Mouse (Mus musculus): ENCODE data around the gene Gabrb1.
"Not testable (repeated sequence)": the region's sequence is repeated elsewhere in the genome, so short reads cannot be mapped to it uniquely, and the experiment has no call there.

Gabrb1 gene

DNA sequence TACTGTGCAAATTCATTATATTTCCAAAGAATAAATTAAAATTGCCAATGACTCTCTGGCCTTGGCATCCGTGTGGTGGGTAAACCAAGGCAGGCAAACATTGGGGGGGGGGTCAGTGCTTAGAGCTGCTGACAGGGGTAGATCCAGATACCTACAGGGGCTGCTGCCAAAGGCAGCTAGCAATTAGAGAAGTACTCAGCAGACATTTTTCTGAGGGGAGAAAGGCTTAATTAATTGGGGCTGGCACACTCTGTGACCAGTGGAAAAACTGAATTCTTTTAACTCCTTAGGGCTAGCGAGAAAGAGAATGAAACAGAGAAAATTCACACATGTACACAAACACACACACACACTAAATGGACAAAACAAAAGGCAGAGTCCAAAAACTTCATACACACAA, 388.3 kb downstream of the Gabrb1 start:
- DNase-seq = no peak

DNA sequence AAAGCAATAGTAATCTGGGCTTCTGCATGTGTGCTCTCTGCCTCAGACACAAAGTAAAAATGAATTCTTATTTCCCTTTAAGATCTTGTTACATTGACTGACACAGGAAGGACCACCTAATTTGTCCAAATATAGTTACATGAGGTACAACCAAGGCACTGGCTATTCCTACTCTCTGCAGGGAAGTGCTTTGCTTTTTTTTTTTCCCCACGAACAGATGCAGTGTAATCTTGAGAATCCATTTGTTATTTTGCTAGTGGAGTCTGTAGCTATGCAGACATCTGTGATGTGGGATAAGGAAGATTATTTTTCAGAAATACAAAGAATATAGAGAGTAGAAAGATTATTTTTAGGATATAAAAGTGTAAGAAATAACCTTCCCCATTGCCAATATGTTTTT, 406.2 kb downstream of the Gabrb1 start:
- no peak for DNase-seq

DNA sequence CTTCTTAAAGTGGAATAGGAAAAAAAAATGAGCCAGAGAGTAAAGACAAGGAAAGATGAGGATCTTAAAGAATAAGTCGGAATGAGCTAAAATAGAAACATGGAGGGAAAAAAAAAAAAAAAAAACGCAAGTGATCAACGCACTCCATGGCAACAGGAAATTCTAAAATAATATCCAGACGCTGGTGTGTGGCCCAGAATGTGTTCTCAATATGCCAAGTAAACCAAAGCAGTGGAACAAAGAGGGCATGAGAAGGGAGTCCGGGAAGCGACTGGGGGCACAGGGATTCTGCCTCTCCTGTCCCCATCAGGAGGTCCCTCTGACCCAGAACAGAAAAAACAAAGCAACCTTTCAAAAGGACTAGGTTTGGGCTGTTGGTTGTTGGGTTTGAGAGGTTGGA, 410.9 kb downstream of the Gabrb1 start:
- no peak for DNase-seq

- not testable (repeated sequence) for DNase-seq
Measured at GRCm38 (mm10) chr5:72069398-72069797, 411.5 kb downstream of the Gabrb1 start.

DNA sequence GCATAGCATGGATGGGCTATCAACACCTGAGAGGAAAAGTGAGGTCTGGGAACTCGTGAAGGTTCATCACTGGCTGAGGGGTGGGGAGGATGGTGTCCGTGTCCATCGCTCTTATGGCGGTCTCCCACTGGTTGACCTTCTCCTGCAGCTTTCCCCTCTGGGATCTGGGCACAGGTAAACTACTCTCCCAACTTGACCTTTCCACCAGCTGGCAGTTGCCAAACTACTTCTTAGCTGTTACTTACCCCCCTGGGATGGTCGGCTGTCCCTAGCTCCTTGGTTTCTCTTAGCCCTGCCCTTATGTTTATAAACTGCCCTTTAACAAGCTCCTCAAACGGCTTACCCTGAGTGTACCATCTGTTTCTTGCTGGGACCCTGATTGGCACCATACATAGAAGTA, 418.9 kb downstream of the Gabrb1 start:
- no peak for DNase-seq

DNA sequence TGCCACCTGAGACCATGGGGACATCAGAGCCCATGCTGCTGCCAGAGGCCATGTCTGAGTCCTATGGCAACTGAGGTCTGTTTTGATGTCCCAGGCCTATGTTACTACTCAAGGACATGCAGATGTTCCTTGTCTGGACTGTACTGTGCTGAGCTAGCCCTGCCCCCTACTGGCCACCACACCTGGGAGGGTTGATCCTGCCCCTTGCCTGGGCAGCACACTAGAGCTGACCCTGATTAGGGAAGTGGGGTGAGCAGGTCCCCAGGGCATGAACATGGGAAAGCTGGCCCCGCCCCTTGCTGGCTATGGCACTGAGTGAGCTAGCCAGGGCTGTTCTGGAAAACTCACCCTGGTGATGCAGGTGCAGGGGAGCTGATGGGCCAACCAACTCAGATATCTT, 428.6 kb downstream of the Gabrb1 start:
- DNase-seq = no peak

- no peak for DNase-seq
Measured at GRCm38 (mm10) chr5:72094582-72094981, 436.7 kb downstream of the Gabrb1 start.

GRCm38 (mm10) chr5:72095015-72095414, 437.1 kb downstream of the Gabrb1 start:
- no peak for DNase-seq

GRCm38 (mm10) chr5:72104274-72104921, 446.5 kb downstream of the Gabrb1 start:
- DNase-seq = no peak

GRCm38 (mm10) chr5:72122414-72123037, 464.6 kb downstream of the Gabrb1 start:
- DNase-seq = no peak

- no peak for DNase-seq
Measured at GRCm38 (mm10) chr5:72126681-72127080, 468.8 kb downstream of the Gabrb1 start.

- DNase-seq = no peak
Measured at GRCm38 (mm10) chr5:72133906-72134305, 476.0 kb downstream of the Gabrb1 start.

DNA sequence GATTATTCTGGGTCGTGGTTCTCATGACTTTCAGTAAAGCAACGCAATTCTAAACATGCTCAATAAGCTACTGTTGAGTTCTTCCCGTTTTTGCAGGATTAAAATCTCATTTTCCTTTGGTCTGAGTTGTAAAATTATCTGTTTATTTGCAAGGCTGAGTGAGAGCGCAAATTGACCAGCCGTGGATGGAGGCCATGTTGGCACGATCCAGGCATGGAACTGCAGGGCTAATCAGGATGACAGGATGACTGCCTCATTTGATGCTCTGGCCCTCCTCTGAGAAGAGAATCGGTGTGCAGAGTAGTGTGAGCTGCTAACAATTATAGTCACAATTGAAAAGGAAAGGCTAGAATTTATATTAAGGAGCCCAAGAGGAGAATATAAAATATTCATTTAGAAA, 480.3 kb downstream of the Gabrb1 start:
- no peak for DNase-seq

DNA sequence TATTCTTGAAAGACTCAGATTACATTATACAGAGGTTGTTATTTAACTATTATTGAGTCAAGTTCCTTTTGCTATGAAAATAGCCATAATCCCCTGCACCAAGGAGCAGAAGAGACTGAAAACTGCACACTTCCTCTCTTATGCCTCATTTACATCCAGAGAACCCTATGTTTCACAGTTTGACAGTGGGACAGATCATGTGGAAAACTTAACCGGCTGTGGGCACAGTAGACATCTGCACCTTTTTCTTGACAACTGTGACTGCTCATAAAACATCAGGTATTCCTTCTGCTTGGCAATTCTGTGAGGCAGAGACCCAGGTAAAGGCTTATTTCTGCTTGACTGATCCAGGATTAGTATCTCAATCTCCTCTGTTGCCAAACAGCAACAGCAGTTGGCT, 481.7 kb downstream of the Gabrb1 start:
- DNase-seq = no peak

DNA sequence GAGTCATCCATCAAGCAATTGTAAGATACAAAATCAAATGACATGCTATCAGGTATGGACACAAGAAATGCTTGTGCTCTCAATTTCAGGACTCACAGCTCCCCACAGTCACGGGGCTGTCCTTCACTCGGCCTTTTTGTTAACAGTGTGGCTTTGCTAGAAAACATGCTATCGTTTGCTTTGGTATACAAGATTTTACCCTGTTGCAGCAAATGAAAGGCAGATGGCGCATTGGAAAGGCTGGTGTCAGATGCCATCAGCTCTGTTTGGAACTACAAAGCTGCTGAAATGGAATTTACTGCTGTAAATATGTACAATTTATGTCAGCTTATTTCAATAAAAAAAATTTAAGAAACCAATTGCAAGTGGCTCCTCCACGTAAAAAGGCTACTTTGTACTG, 490.8 kb downstream of the Gabrb1 start:
- no peak for DNase-seq

DNA sequence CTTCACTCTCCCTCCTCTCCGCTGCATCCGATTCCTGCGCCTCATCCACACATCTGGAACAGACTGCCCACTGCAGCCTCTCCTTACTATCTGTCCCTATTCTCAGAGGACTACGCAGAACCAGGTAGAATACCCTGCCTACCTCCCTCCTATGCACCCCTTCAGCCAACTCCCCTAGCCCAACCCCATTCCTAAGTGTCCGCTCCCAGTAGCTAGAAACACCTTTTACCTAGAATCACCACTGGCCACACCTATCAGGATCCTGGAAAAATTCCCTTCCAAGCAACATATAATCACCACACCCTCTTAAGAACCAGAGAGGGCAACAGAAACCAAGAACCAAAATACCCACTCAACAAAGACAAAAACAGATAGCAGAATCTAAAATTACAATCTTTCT, 493.0 kb downstream of the Gabrb1 start:
- DNase-seq = no peak

GRCm38 (mm10) chr5:72155686-72156085, 497.8 kb downstream of the Gabrb1 start:
- not testable (repeated sequence) for DNase-seq

DNA sequence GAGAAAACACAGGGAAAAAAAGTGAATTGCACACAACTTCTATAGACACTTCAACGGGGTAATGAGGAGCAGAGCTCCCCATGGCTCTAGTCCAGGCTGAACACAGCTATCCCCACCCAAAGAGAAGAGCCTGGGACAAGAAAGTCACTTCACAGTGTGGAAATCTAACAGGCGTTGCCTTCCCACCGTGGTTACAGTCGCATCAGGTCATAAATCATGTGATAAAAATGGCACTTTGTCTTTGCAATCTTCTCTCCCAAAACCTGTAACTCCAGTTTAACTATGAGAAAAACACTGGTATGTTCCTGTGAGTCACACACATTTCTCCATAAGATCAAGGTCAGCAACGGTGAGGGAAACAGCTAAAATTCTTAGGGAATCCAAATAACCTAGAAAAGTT, 498.7 kb downstream of the Gabrb1 start:
- no peak for DNase-seq

GRCm38 (mm10) chr5:72158667-72159066, 500.8 kb downstream of the Gabrb1 start:
- DNase-seq = no peak

GRCm38 (mm10) chr5:72159537-72159936, 501.6 kb downstream of the Gabrb1 start:
- no peak for DNase-seq

- DNase-seq = no peak
Measured at GRCm38 (mm10) chr5:72160781-72161485, 503.0 kb downstream of the Gabrb1 start.

DNA sequence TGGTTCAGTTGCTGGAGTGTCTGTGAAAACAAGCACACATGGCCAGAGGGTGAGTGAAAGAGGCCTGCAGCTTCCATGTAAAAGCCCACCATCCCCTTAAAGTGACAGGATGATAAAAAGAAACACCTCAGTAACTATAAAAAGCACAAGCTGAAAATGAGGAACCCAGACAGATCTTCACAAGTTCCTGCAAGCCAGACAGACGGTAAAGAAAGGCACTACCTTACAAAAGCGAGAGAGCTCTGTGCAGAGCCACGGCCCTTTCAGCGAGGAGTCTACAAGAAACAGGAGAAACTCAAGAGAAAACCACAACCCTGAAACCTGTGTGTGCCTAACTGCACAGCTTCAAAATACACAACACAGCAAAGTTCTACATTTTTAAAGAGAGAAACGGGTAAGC, 504.9 kb downstream of the Gabrb1 start:
- no peak for DNase-seq

DNA sequence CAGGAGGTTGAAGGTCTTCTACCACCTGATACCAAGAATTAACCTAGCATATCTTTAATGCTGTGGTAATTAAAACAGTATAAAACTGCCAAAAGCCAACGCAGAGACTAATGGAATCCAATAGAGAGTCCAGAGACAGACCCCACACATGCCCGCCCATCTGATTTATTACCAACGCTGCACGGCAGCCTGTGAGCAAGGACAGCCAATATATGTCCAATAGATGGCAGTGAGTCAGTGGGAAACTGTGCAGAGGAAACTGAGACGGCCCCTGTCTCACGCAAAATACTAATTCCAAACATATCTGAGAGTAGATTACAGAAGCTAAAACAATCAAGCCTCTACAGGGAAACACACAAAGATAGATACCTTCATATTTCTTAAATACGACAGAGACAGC, 506.5 kb downstream of the Gabrb1 start:
- no peak for DNase-seq

DNA sequence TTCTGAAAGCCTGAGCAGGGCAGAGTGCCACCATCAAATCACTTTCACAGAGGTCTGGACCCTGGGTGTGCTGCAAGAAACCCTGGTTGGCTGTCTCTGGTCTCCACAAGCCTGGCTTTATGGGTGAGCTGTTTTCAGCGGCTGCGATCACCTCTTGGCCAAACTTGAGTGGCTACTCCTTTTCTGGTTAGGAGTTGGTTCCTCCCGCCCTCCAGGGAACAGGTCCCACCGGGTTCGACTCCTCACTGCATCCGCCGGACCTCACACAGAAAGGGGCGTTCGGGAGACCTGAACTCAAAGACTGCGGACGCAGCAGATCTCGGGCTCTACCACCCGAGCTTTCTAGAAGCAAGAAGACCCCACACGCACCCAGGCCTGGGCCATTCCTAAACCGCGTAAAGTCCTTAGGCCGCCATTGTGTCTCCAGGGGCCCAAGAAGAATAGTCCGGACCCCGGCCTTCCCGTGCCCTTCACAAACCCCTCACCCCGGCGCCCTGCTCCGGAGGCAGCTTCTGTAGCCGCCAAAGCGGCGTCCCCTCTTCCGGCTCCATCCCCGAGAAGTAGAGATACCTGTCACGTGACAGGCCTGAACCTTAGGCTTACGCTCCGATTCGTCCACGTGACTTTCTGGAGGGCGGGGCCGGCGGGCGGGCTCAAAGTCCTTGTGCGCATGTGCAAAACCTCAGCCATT, 509.8 kb downstream of the Gabrb1 start, which contains the start of gene Commd8:
TSS of gene Commd8 (minus strand) at position 596 of the 691 bp plus-strand sequence.
- DNase-seq = peak; percentile 92

Data from cerebellum, adult 11 months (tissue).